Mouse (Mus musculus) small intestine, adult 2 months (tissue): ENCODE data around the gene Zfp74.

Source experiments
- CTCF ChIP-seq: fragments of 200-500 bp; IDR thresholded peaks from 2 replicates; pipeline ENCODE4 v1.5.1; 2012; ENCODE audit warnings: low read depth, mild to moderate bottlenecking, control low read depth, inconsistent platforms, low read length, moderate library complexity, mixed read lengths; ENCODE audit not compliant: insufficient replicate concordance, insufficient read length; ENCODE audit errors: extremely low read depth
- POLR2A ChIP-seq: fragments of 200-500 bp; IDR thresholded peaks from 2 replicates; pipeline ENCODE4 v1.6.1; 2012; ENCODE audit warnings: low read depth, mild to moderate bottlenecking, control low read depth, inconsistent platforms, low read length, moderate library complexity

DNA sequence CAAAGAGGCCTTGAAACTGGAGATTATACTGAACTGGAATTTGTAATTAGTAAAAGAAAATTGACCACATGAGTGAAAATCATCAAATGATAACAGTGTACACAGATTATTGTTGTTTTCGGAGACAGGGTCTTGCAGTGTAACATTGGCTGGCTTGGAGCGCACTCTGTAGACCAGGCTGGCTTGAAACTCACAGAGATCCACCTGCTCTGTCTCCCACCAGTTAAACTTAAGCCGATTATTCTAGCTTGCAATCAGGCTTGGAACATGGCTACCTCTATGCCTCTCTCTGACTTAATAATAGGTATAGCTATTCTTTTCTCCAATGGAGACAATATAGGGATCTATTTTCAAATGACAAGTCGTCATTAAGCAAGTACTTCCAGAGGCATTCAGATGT is 28.5 kb upstream of the Zfp74 start:
- TF ChIP-seq POLR2A: no peak
- no peak for TF ChIP-seq CTCF
